Mouse (Mus musculus): ENCODE results near the gene Zfp976. TPM values are rescaled to one million over a fixed set of nuclear protein-coding genes. Genes with fewer than 3 reads are reported as not detected.
A peak's percentile ranks its signal among the peaks of the same experiment; 100 is the strongest.
"Not testable (repeated sequence)": the region's sequence is repeated elsewhere in the genome, so short reads cannot be mapped to it uniquely, and the experiment has no call there.

Zfp976 gene
- polyA plus RNA-seq (2015; fragmentation: Nextera tagmentation; extraction: Ambion mirVana): 3.2 and 3.7 TPM in 2 replicates

- peak; percentile 97 for ATAC-seq (ENCODE audit: insufficient read depth, low FRiP score)
Observed at GRCm38 (mm10) chr7:42642152-42643115, at the start of gene Zfp976. Gene Zfp976, minus strand, starts transcription at chr7:42642588.

GRCm38 (mm10) chr7:42680081-42680480 lies 37.7 kb upstream of the Zfp976 start:
- H3K9me3 ChIP-seq (replicated peaks; ENCODE audit: control insufficient read depth, low read length); H3K4me2 ChIP-seq (ENCODE audit: low read depth, low read length); H3K27ac ChIP-seq (ENCODE audit: low read length); H3K9ac ChIP-seq (ENCODE audit: low read length); H3K27me3 ChIP-seq (ENCODE audit: control insufficient read depth, insufficient read depth, low read length); H3K4me3 ChIP-seq (replicated peaks; ENCODE audit: low read length); H3K4me1 ChIP-seq (ENCODE audit: control insufficient read depth, insufficient read depth, low read length); H3K36me3 ChIP-seq (ENCODE audit: control insufficient read depth, insufficient read depth, low read length); ATAC-seq (ENCODE audit: insufficient read depth, low FRiP score): not testable (repeated sequence)
- WGBS: 92% methylated on average over 6 of the region's 6 CpGs

More at GRCm38 (mm10) chr7:42642152-42643115, at the start of gene Zfp976:
- H3K27me3 ChIP-seq (ENCODE audit: control insufficient read depth, insufficient read depth, low read length); H3K36me3 ChIP-seq (ENCODE audit: control insufficient read depth, insufficient read depth, low read length); H3K9me3 ChIP-seq (replicated peaks; ENCODE audit: control insufficient read depth, low read length); H3K4me1 ChIP-seq (ENCODE audit: control insufficient read depth, insufficient read depth, low read length); H3K27ac ChIP-seq (ENCODE audit: low read length): not testable (repeated sequence)
- Histone ChIP-seq H3K4me2 (ENCODE audit: low read depth, low read length) (peak within 1 kb of the TSS; percentile 50), H3K9ac (ENCODE audit: low read length) (peak within 1 kb of the TSS; percentile 69), H3K4me3 (replicated peaks; ENCODE audit: low read length) (peak within 1 kb of the TSS; percentile 54)
- 1% methylated on average over 25 of the region's 25 CpGs for WGBS

- H3K4me3 ChIP-seq (replicated peaks; ENCODE audit: low read length); H3K9me3 ChIP-seq (replicated peaks; ENCODE audit: control insufficient read depth, low read length); ATAC-seq (ENCODE audit: insufficient read depth, low FRiP score); H3K9ac ChIP-seq (ENCODE audit: low read length); H3K27me3 ChIP-seq (ENCODE audit: control insufficient read depth, insufficient read depth, low read length); H3K4me1 ChIP-seq (ENCODE audit: control insufficient read depth, insufficient read depth, low read length); H3K4me2 ChIP-seq (ENCODE audit: low read depth, low read length); H3K36me3 ChIP-seq (ENCODE audit: control insufficient read depth, insufficient read depth, low read length); H3K27ac ChIP-seq (ENCODE audit: low read length): not testable (repeated sequence)
Observed at GRCm38 (mm10) chr7:42679646-42680045, 37.3 kb upstream of the Zfp976 start.

GRCm38 (mm10) chr7:42660140-42660539 lies 17.8 kb upstream of the Zfp976 start:
- H3K36me3 ChIP-seq (ENCODE audit: control insufficient read depth, insufficient read depth, low read length); H3K27me3 ChIP-seq (ENCODE audit: control insufficient read depth, insufficient read depth, low read length); H3K4me3 ChIP-seq (replicated peaks; ENCODE audit: low read length); H3K9me3 ChIP-seq (replicated peaks; ENCODE audit: control insufficient read depth, low read length); H3K27ac ChIP-seq (ENCODE audit: low read length); H3K9ac ChIP-seq (ENCODE audit: low read length); ATAC-seq (ENCODE audit: insufficient read depth, low FRiP score); H3K4me1 ChIP-seq (ENCODE audit: control insufficient read depth, insufficient read depth, low read length); H3K4me2 ChIP-seq (ENCODE audit: low read depth, low read length): not testable (repeated sequence)
- 67% methylated on average over 4 of the region's 5 CpGs for WGBS

- ATAC-seq (ENCODE audit: insufficient read depth, low FRiP score); H3K36me3 ChIP-seq (ENCODE audit: control insufficient read depth, insufficient read depth, low read length); H3K27me3 ChIP-seq (ENCODE audit: control insufficient read depth, insufficient read depth, low read length); H3K4me3 ChIP-seq (replicated peaks; ENCODE audit: low read length); H3K27ac ChIP-seq (ENCODE audit: low read length); H3K9ac ChIP-seq (ENCODE audit: low read length); H3K4me2 ChIP-seq (ENCODE audit: low read depth, low read length); H3K4me1 ChIP-seq (ENCODE audit: control insufficient read depth, insufficient read depth, low read length); H3K9me3 ChIP-seq (replicated peaks; ENCODE audit: control insufficient read depth, low read length): not testable (repeated sequence)
- 80% methylated on average over 2 of the region's 2 CpGs for WGBS
Observed at GRCm38 (mm10) chr7:42655211-42655610, 12.8 kb upstream of the Zfp976 start.

GRCm38 (mm10) chr7:42643120-42643620 lies 782 bp upstream of the Zfp976 start:
- ATAC-seq (ENCODE audit: insufficient read depth, low FRiP score); H3K36me3 ChIP-seq (ENCODE audit: control insufficient read depth, insufficient read depth, low read length); H3K27me3 ChIP-seq (ENCODE audit: control insufficient read depth, insufficient read depth, low read length); H3K9me3 ChIP-seq (replicated peaks; ENCODE audit: control insufficient read depth, low read length); H3K4me1 ChIP-seq (ENCODE audit: control insufficient read depth, insufficient read depth, low read length); H3K27ac ChIP-seq (ENCODE audit: low read length); H3K9ac ChIP-seq (ENCODE audit: low read length): not testable (repeated sequence)
- WGBS: 16% methylated on average over 3 of the region's 3 CpGs
- Histone ChIP-seq H3K4me2 (ENCODE audit: low read depth, low read length) (peak overlapping the region; percentile 50), H3K4me3 (replicated peaks; ENCODE audit: low read length) (peak overlapping the region; percentile 54)

GRCm38 (mm10) chr7:42631031-42631430 lies 11.4 kb downstream of the Zfp976 start:
- not testable (repeated sequence) for H3K9ac ChIP-seq (ENCODE audit: low read length); H3K9me3 ChIP-seq (replicated peaks; ENCODE audit: control insufficient read depth, low read length); ATAC-seq (ENCODE audit: insufficient read depth, low FRiP score); H3K4me2 ChIP-seq (ENCODE audit: low read depth, low read length); H3K4me1 ChIP-seq (ENCODE audit: control insufficient read depth, insufficient read depth, low read length); H3K36me3 ChIP-seq (ENCODE audit: control insufficient read depth, insufficient read depth, low read length); H3K27me3 ChIP-seq (ENCODE audit: control insufficient read depth, insufficient read depth, low read length); H3K27ac ChIP-seq (ENCODE audit: low read length); H3K4me3 ChIP-seq (replicated peaks; ENCODE audit: low read length)

GRCm38 (mm10) chr7:42595666-42596065 lies 46.7 kb downstream of the Zfp976 start:
- not testable (repeated sequence) for H3K9me3 ChIP-seq (replicated peaks; ENCODE audit: control insufficient read depth, low read length); H3K27ac ChIP-seq (ENCODE audit: low read length); H3K4me2 ChIP-seq (ENCODE audit: low read depth, low read length); H3K36me3 ChIP-seq (ENCODE audit: control insufficient read depth, insufficient read depth, low read length); H3K4me1 ChIP-seq (ENCODE audit: control insufficient read depth, insufficient read depth, low read length); H3K4me3 ChIP-seq (replicated peaks; ENCODE audit: low read length); ATAC-seq (ENCODE audit: insufficient read depth, low FRiP score); H3K9ac ChIP-seq (ENCODE audit: low read length); H3K27me3 ChIP-seq (ENCODE audit: control insufficient read depth, insufficient read depth, low read length)

- WGBS: 91% methylated on average over 11 of the region's 11 CpGs
- not testable (repeated sequence) for ATAC-seq (ENCODE audit: insufficient read depth, low FRiP score); H3K27me3 ChIP-seq (ENCODE audit: control insufficient read depth, insufficient read depth, low read length); H3K4me2 ChIP-seq (ENCODE audit: low read depth, low read length); H3K9me3 ChIP-seq (replicated peaks; ENCODE audit: control insufficient read depth, low read length); H3K4me3 ChIP-seq (replicated peaks; ENCODE audit: low read length); H3K36me3 ChIP-seq (ENCODE audit: control insufficient read depth, insufficient read depth, low read length); H3K27ac ChIP-seq (ENCODE audit: low read length); H3K9ac ChIP-seq (ENCODE audit: low read length); H3K4me1 ChIP-seq (ENCODE audit: control insufficient read depth, insufficient read depth, low read length)
Observed at GRCm38 (mm10) chr7:42592413-42592812, 50.0 kb downstream of the Zfp976 start, which contains the start of gene Zfp977. Gene Zfp977, minus strand, starts transcription at chr7:42592547.
